Mouse (Mus musculus) brain, embryonic 14.5 days (tissue): Measurements from ENCODE around the gene Aarsd1.

Source experiments
- CTCF ChIP-seq: fragments of 200-500 bp; IDR thresholded peaks from 2 replicates; pipeline ENCODE4 v1.5.1; 2012; ENCODE audit warnings: inconsistent platforms, mild to moderate bottlenecking, moderate library complexity, borderline replicate concordance; ENCODE audit not compliant: insufficient read depth, insufficient read length; ENCODE audit errors: extremely low read depth
- POLR2A ChIP-seq: fragments of 200-500 bp; IDR thresholded peaks from 2 replicates; pipeline ENCODE4 v1.6.1; 2012; ENCODE audit warnings: mild to moderate bottlenecking, inconsistent platforms, borderline replicate concordance; ENCODE audit not compliant: poor library complexity, insufficient read depth, insufficient read length, severe bottlenecking; ENCODE audit errors: extremely low read depth

- TF ChIP-seq POLR2A (no peak), CTCF (no peak)
Measured at GRCm38 (mm10) chr11:101455627-101456026, 38.2 kb upstream of the Aarsd1 start.
